Mouse (Mus musculus): ENCODE results near the gene 1110008P14Rik.
"Not testable (repeated sequence)": the region's sequence is repeated elsewhere in the genome, so short reads cannot be mapped to it uniquely, and the experiment has no call there.

Gene 1110008P14Rik

DNA sequence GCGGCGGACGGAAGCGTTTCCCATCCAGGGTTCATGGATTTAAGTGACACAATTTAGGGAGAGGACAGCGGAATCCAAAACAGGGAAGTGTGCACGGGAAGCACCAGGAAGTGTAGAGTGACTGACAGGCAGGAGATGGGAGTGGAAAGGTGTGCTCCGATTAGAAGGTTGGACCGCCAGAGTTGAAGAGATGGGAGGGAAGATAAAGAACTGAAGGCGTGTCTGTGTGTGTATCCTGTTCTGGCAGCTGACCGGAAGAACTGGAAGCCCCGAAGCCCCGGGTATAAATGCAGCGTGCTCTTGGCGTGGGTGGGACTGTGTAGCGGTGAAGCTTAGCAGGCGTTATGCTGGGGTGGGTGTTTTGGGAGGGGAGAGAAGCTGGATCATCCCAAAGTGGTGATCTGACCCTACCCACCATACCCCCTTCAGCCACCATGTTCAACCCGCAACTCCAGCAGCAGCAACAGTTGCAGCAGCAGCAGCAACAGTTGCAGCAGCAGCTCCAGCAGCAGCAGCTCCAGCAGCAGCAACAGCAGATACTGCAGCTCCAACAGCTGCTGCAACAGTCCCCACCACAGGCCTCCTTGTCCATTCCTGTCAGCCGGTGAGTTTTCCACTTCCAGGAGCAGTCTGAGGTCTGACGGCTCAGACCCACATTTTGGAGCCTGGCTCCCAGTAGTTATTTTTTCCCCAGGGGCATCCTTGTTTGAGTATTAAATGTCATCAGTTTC lies 18.2 kb downstream of the 1110008P14Rik start:
- in situ Hi-C loops (cut with MboI), result no loop called here

DNA sequence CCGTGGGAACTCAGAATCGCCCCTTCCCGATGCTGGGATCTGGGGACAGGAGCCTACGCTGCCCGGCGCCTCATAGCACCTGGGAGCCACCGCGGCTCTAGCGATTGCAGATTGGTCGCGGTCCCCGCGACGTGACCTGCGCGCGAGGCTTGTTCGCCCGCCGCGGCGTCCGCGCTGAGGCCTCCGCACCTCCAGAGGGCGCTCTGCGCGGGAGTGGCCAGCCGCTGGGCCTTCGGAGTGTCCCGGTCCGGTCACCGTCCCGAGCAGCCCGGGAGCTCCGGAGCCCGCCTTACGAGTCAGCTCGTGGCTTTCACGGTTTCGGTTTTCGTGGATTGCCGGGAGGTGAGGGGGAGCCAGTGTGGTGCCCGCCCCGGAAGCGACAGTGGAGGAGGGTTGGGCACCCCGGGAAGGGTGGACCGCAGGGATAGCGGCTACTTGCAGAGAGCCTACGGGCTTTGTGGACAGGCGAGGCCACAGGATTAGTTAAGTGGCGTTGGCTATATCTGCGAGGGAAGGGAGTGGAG lies 18.9 kb downstream of the 1110008P14Rik start:
- in situ Hi-C loops (cut with MboI), result no loop called here

DNA sequence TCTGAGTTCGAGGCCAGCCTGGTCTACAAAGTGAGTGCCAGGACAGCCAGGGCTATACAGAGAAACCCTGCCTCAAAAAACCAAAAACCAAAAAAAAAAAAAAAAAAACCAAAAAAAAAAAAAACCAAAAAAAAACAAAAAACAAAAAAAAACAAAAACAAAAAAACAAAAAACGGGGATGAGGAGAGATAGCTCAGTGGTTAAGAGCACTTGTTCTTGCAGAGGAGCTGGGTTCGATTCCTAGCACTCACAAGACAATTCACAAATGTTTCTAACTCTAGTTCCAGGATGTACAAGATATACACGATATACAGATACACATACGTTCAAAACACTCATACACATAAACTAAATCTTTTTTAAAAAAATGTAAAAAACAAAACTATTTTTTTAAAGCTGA lies 19.5 kb downstream of the 1110008P14Rik start:
- in situ Hi-C loops (cut with MboI), result not testable (repeated sequence)

DNA sequence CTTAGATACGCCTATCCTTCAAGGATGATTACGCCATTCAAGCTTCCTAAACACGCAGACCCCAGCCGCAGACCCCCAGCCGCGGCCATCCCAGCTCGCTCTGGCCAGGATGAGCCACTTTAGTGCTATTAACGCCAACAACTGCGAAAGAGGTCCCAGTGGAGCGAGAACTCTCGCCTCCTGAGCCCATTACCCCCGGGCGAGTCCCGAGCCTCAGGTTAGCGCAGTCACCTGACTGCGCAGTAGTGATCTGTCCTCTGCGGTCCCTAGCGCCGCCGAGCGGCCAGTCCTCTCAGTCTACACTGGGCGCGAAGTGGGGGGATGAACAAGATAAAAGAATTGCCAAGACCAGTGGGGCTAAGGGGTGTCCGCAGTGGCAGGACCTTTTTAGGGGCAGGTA lies 20.3 kb downstream of the 1110008P14Rik start:
- in situ Hi-C loops (cut with MboI), result no loop called here

DNA sequence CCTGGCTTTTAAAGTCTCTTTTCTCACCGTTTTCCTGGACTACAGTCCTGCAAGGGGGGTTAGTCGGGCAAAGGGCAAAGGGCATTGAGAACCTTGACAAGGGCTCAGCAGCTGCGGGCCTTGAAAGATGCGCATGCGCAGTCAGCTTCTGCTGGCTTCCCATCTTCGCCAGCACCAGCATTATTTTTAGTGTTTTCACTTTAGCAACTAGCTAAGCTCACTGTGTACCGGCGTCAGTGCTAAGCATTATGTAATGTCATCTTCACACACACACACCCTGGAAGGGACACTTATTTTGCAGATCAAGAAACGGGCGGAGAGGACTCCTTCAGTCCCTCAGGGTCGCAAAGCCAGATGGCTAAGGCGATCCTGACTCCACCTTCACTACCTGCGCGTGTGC lies 21.0 kb downstream of the 1110008P14Rik start:
- in situ Hi-C loops (cut with MboI), result no loop called here

DNA sequence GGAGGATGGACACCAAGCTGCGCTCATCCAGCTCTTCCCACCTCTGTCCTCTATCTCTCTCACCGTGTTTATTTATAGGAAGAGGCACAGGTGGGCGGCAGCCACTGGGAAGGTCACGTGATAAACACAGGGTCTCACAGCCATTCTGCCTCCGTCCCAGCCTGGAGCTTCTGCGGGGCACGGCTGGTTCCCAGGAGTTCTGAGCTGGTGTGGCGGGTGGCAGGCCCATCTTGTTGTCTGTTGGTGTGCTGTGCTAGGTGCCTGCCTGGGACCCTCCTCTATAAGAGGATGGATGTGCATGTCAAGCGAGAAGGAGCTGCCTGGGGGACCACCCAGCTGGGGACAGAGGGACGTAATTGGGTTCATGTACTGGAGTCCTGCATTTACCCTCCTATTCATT lies 23.4 kb downstream of the 1110008P14Rik start:
- in situ Hi-C loops (cut with MboI), result no loop called here

DNA sequence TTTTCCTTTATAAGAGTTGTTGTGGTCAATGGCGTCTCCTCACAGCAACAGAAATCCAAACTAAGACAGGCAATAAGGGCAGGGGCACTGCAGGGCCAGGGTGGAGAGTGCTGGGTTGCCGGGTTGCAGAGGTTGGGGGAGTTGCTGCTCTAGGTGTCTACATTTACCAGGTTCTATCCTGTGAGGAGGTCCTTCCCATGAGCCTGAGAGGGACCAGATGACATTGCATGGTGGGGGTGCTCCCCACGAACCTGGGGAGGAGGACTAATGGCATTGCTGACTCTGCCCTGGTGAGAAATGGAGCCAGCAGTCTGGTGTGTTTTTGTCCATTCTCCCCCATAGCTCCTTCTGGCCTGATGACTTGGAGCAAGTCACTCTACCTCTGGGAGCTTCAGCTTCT lies 24.0 kb downstream of the 1110008P14Rik start:
- in situ Hi-C loops (cut with MboI), result no loop called here

DNA sequence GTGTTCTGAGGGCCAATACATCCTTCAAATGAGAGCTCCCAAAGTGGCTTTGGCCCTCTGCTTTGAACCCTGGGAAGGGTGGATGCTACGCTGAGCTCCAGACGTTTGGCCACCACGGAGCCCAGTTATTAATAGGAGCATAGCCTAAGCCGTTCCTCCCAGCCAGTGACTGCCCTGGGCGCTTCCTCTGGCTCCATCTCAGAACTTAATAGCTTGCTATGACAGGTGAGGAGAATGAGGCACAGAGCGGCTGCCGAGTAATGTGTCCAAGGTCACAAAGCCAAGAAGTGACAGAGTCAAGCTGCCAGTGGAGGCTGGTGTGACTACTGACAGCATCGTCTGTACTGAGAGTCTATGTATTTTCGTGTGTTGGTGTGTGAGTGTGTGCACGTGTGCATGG lies 25.5 kb downstream of the 1110008P14Rik start:
- in situ Hi-C loops (cut with MboI), result no loop called here

DNA sequence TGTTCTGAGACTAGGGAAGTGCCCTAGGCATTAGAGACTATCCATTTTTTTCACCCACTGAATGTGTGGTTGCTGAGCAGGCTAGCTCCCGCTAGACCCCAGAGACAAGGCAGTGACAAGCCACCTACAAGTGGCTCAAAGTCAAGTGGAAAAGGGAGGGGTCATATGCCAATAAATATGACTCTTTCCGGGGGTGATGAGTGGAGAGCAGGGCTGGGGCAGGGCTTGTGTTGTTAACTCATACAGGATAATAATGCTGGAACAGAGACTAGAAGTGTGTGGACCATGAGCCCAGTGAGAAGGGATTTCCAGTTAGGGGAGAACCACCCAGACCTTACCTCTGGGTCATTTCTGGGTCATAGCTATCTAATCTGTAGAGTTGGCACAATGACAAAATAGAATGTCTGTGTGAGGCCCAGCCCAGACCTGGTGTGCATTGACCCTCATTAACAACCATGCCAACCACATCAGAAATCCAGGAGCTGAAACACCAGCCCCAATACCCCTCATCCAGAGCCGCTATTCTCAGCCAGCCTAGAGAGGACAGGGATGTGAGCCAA lies 27.3 kb downstream of the 1110008P14Rik start:
- in situ Hi-C loops (cut with MboI), result no loop called here

DNA sequence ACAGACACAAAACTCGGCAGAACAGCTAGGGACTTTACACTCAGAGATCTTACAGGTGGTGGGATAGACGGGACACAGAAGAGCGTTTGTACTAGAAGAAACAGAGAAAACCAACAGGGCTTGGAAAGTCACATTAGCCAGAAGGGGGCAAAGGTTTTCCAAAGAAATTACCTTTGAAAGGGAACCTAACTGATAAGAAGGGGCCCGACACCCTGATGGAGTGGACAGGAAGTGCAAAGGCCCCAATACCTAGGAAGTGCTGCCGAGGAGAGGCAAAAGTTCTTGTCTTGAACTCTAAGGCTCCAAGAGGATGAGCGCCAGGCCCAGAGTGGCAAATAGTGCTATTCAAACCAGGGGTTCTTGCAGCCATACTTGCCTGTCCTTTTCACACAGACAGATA lies 27.9 kb downstream of the 1110008P14Rik start:
- in situ Hi-C loops (cut with MboI), result no loop called here

DNA sequence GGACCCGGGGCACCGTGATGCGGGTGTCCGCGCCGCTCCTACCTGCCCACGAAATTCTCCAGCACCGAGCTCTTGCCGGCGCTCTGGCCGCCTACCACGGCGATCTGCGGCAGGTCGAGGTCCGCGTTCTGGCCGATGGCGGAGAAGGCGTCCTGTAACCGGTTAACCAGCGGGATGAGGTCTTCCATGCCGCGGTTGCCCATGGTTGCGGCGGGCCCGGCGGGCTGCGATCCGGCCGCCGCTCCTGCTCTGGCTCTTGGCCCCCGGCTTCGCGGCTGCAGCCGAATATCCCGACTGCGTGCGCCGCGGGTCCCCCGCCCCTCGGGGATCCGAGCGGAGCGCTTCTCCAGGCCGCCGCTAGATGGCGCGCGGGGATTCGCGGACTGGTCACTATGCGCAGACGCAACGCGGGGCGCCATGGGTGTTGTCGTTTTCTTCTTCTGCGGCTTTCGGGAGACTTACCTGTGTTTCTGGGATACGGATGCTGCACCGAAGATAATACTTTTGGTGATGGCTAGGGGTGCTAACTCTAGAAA lies 28.7 kb downstream of the 1110008P14Rik start, which contains the start of gene Dnm1:
TSS of gene Dnm1 (minus strand) at position 332 of the 536 bp plus-strand sequence.
- in situ Hi-C loops (cut with MboI), result no loop called here

DNA sequence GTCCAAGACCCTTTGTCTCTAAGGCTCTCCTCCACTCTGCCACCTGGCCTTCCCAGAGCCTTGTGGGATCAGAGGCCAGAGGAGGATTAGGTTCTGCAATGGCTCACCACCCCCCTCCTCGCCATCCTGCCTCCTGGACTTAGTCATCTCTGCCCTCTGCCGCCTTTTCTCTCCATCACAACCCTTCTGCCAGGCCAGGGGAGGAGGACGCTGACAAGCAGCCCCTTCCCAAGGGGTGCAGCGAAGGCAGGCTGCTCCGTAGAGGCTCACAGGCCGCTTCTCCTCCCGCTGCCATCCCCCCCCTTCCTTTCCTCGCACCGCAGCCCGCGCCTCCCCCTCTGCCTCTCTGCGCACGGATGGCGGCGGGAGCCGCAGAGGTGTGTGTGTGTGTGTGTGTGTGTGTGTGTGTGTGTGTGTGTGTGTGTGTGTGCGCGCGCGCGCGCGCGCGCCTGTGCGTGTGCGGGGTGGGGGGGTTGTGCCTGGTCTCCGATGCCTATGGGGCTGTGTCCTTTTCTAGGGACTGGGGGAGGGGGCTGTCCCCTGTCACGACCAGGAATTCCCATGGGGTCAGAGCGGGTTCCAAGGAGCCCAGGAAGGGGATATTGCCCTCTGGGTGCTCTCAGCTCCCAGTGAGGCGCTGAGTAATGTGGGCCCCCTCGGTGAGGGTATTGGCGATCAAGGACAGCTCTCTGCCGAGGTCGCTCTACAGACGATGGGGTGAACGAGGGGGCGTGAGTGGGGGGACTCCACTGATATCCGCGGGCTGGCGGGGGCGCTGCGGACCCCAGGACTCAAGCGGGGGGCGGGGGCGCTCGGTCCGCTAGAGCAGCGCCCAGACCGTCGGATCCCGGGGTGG lies 29.4 kb downstream of the 1110008P14Rik start, which contains the start of gene Ciz1:
TSS of gene Ciz1 (plus strand) at position 177 of the 856 bp plus-strand sequence.
- in situ Hi-C loops (cut with MboI), result no loop called here

DNA sequence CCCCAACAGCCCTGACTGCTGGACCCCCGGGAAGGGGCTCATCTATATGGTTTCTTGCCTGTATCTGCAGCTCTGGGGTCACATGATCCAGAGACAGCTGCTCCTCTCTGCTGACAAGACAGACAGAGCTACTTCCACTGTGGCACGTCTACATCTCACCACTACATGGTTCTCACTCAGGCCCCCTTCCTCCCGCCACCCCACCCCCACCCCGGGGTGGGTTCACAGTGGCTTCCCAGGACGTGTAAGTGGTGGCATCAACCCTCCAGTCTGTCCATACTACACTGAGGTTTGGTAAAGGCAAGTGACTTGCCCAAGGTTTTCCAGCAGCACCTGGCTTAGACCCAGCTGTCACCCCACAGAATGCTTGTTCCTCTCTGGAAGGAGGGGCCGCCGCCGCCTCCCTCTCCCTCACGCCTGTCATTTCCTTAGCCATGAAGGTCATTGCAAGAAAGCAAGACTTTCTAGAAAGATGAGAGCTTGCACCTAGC lies 30.2 kb downstream of the 1110008P14Rik start:
- in situ Hi-C loops (cut with MboI), result no loop called here

DNA sequence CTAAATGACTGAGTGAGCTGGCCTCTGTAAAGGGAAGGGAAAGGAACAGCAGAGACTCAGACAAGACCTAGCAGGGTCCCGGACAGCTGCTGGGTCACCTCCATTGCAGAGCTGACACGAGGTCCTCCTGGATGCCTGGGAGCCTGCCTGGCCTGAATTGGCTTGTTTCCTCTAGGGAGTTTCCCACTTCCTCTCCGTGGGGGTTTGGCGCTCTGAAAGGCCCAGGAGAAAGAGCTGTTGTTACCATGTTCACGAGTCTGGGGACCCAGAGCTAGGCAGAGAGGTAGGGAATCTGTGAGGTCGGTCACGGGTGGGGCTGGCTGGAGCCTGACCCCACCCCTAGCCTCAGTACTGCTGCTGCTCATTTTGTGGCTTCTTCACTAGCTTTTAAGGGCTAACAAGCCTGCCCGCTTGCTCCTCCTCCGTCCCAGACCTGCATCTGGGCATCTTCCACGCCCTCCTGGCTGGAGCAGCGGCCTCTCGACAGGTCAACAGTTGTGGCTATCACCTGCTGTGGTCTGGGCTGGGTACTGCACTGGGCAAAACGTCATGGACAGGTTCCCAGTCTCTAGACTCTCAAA lies 31.2 kb downstream of the 1110008P14Rik start:
- in situ Hi-C loops (cut with MboI), result no loop called here

DNA sequence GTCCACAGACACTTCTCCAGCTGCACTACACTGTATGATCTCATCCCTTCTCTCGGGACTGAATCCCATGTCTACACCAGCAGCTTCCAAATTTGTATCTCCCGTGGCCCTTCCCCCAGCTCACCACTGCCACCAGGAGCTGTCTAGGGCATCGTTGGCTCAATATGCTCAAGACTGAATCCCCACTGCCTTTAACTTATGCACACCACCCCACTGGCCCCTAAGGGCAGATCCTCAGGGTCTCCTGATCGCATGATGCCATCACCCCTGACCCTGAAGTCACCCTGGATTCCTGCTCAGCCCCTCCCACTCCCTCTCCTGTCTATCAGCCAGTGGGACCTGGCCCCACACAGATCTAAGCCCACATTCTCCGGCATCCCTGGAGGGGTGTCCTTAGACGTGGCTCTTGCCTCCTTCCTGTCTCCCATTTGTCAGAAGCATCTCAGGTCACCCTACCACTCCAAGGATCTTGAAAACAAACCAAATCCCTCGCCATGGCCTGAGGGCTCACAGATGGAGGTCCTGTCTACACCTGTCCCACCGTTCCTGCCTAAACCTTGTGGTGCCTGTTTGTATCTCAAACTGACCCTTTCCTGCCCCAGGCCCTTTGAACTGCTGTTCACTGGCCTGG lies 32.0 kb downstream of the 1110008P14Rik start:
- in situ Hi-C loops (cut with MboI), result no loop called here

DNA sequence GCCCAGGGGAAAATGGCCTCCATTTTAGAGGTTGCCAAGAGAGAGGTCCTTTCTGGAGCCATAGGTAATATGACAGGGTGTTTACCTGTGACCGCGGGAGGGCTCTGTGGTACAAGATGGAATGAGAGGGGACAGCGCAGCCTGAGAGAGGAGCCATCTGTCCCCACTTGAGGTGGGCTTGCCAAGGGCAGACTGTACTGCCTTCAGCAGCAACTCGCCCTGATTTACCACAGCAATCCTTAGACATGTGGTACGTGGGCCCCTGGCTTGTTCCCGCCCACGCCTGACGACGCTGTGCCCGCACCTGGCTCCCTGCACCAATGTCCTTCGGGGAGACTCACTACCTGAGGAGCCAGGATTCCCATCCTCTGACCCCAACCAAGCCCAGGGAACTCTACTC lies 33.4 kb downstream of the 1110008P14Rik start:
- in situ Hi-C loops (cut with MboI), result no loop called here

DNA sequence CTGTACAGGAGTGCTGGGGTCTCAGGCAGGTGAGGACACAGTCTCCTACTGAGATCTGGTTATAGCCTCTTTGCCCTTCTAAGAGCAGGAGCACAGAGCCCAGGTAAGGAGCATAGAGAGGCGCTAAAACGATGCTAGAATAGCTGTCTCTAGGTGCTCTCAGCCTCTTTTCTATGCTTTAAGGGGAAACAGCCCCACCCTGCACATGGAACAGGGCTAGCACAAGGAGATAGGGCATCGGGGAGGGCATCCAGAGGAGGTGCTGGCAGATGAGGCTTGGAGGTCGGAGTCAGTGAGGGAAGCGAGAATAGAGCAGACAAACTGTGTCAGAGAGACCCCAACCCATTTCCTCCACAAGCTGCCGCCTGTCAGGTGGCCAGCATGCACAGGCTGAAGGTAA lies 34.7 kb downstream of the 1110008P14Rik start:
- in situ Hi-C loops (cut with MboI), result no loop called here

DNA sequence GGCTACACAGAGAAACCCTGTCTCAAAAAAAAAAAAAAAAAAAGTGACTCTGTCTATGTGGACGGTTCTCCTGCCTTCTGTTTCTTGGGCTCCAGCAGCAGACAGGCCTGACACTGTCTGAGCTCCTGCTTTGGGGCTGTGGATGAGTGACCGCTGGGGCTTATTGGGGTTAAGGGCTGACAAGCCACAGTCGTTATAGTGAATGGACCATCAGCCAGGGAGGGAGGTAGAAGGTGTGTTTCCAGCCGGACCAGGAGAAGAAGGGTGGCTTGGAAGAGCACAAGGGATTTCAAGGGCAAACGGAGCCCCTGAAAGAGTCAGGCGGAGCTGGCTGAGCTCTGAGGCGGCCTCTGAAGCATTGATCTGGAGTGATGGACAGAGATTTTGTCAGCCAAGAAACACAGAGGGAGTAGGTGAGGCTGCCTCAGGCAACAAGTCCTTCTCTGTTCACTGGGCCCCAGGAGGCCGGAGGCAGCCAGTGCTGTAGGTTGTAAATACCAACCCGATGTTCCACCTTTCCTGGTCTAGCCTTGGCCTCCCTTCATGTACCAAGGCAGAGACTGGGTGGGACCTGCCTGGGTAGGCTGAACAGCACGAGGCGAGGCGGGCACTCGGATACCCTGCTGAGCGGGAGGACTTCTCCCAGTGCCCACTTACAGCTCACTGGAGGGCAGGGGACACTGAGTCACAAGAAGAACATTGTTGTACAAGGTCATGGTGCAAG lies 37.0 kb downstream of the 1110008P14Rik start:
- in situ Hi-C loops (cut with MboI), result no loop called here

DNA sequence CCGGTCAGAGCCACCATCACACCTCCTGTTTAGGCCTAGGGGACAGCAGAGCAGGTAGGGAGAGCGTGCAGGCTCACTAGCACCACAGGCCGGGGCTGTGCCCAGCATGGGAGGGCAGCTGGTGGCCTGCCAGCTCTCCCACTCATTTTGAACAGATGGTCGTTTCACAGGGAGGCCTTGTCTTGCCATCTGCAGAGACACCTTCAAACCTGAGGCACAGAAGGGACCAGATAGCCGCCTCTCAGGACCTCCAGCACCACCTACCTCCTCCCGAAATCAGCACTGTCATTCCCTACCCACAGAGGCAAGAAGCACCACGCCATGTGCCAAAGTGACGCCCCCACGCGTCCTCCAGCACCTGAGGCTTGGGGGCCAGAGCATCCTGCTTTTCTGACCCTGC lies 37.7 kb downstream of the 1110008P14Rik start:
- in situ Hi-C loops (cut with MboI), result no loop called here

DNA sequence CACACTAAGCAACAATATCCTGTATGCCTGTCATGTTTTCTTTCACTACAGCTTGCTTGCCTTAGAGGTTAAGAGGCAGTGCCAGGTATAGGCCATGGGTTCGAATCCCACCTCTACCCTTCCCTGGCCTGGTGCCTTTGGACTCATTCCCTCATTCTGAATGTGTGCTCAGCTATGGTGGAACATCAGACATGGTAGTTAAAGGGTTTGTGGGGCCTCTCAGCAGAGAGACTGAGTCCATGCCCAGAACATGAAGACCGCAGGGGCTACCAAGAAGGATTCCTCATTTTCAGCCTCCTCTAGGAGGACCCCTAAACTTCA lies 38.4 kb downstream of the 1110008P14Rik start:
- in situ Hi-C loops (cut with MboI), result no loop called here
